Mouse (Mus musculus): ENCODE results near the gene Tbc1d8b. TPM values are rescaled to one million over a fixed set of nuclear protein-coding genes. Genes with fewer than 3 reads are reported as not detected.

Gene Tbc1d8b
- polyA plus RNA-seq, 1 experiment from 2014 or later, result 1.8 TPM

- Histone ChIP-seq H3K27me3 (ENCODE audit: insufficient read depth, low read length) (no peaks in the 10 kb centered on the region), H3K4me3 (ENCODE audit: low read depth, low read length) (no peak overlapping the region), H3K9me3 (ENCODE audit: low read depth, low read length) (no peaks in the 10 kb centered on the region), H3K36me3 (ENCODE audit: insufficient read depth) (no peaks in the 10 kb centered on the region), H3K4me1 (ENCODE audit: insufficient read depth) (no peaks in the 10 kb centered on the region), H3K27ac (ENCODE audit: low read depth) (no peak overlapping the region), H3K4me2 (no peak overlapping the region), H3K9ac (no peak overlapping the region)
- peak; percentile 7 for DNase-seq
- TF ChIP-seq CTCF (IDR thresholded peaks at IDR 0.05; ENCODE audit: low read depth), result no peak
- 68% methylated on average over 9 of the region's 9 CpGs for WGBS
- ATAC-seq (ENCODE audit: insufficient read depth), result no peak
Observed at GRCm38 (mm10) chrX:139797875-139798274, 113.1 kb downstream of the Tbc1d8b start.

- Histone ChIP-seq H3K27ac (ENCODE audit: low read depth) (no peak overlapping the region), H3K9ac (no peak overlapping the region), H3K36me3 (ENCODE audit: insufficient read depth) (no peaks in the 10 kb centered on the region), H3K4me1 (ENCODE audit: insufficient read depth) (no peaks in the 10 kb centered on the region), H3K4me2 (no peak overlapping the region), H3K9me3 (ENCODE audit: low read depth, low read length) (no peaks in the 10 kb centered on the region), H3K27me3 (ENCODE audit: insufficient read depth, low read length) (no peaks in the 10 kb centered on the region), H3K4me3 (ENCODE audit: low read depth, low read length) (no peak overlapping the region)
- TF ChIP-seq CTCF (IDR thresholded peaks at IDR 0.05; ENCODE audit: low read depth), result no peak
- ATAC-seq (ENCODE audit: insufficient read depth) (no peak), DNase-seq (no peak)
- WGBS, result 75% methylated on average over 3 of the region's 3 CpGs
Observed at GRCm38 (mm10) chrX:139799953-139800352, 115.2 kb downstream of the Tbc1d8b start.

GRCm38 (mm10) chrX:139800406-139800878 is 115.6 kb downstream of the Tbc1d8b start, which contains the start of gene Cldn2:
Gene Cldn2 (plus strand): TSS chrX:139800828.
- TF ChIP-seq CTCF (IDR thresholded peaks at IDR 0.05; ENCODE audit: low read depth), result no peak
- Histone ChIP-seq H3K4me2 (no peak within 1 kb of the TSS), H3K27ac (ENCODE audit: low read depth) (no peak within 1 kb of the TSS), H3K9me3 (ENCODE audit: low read depth, low read length) (no peaks in the 10 kb centered on the region), H3K9ac (no peak within 1 kb of the TSS), H3K27me3 (ENCODE audit: insufficient read depth, low read length) (no peaks in the 10 kb centered on the region), H3K36me3 (ENCODE audit: insufficient read depth) (no peaks in the 10 kb centered on the region), H3K4me3 (ENCODE audit: low read depth, low read length) (no peak within 1 kb of the TSS), H3K4me1 (ENCODE audit: insufficient read depth) (no peaks in the 10 kb centered on the region)
- no peak for DNase-seq
- 59% methylated on average over 8 of the region's 8 CpGs for WGBS
- no peak for ATAC-seq (ENCODE audit: insufficient read depth)

Other genes starting within 250 kb of the Tbc1d8b start
- 1.6 and 1.7 TPM in 2 replicates for gene D330045A20Rik, start 204.6 kb upstream of the Tbc1d8b start, polyA plus RNA-seq (2014; fragmentation: Nextera tagmentation; extraction: Ambion mirVana)
- 3.1 and 3.4 TPM in 2 replicates for gene Rnf128, start 121.7 kb upstream of the Tbc1d8b start, polyA plus RNA-seq (2014; fragmentation: Nextera tagmentation; extraction: Ambion mirVana)
- gene Gm15013, start 29.5 kb downstream of the Tbc1d8b start, polyA plus RNA-seq (2014; fragmentation: Nextera tagmentation; extraction: Ambion mirVana), result 0.32 and 0.42 TPM in 2 replicates
- gene Ripply1, start 97.4 kb downstream of the Tbc1d8b start, polyA plus RNA-seq (2014; fragmentation: Nextera tagmentation; extraction: Ambion mirVana), result not detected in 2 replicates
- not detected in 2 replicates for gene Cldn2, start 115.8 kb downstream of the Tbc1d8b start, polyA plus RNA-seq (2014; fragmentation: Nextera tagmentation; extraction: Ambion mirVana)
- 19.0 and 21.1 TPM in 2 replicates for gene Morc4, start 186.7 kb downstream of the Tbc1d8b start, polyA plus RNA-seq (2014; fragmentation: Nextera tagmentation; extraction: Ambion mirVana)

Measured in lung, embryonic 14.5 days (tissue).